Mouse (Mus musculus) cerebellum, adult (tissue): ENCODE measurements around the gene Gm21103.
"Not testable (repeated sequence)": the region's sequence is repeated elsewhere in the genome, so short reads cannot be mapped to it uniquely, and the experiment has no call there.

ENCODE experiments used
- ATAC-seq: cut with Nextera tagmentation; 2 replicates; pipeline ENCODE4 v1.9.2; 2017; ENCODE audit warnings: mild to moderate bottlenecking, moderate library complexity, mixed read lengths; ENCODE audit not compliant: insufficient number of reproducible peaks, low FRiP score, low TSS enrichment

Gene Gm21103

DNA sequence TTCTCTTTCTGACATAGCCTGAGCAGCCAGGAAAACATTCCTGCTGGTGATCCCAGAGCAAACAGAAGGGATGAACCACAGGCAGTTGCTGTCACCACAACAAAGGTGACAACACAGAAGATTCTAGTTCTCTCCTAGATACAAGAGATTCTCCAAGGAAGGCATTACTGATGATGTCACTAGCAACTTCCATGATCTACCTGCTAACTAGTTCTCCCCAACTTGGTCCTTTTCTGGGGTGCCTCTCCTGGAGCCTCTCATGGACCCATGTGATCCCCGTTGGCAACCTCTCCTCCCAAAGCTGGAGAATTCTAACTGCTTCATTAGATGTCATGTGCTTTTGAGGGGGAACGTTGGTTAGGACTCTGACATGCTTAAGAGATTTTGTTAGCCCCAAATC lies at the start of gene Gm21103:
Gene Gm21103, minus strand, starts transcription at position 101 of the 400 bp plus-strand sequence.
- ATAC-seq = not testable (repeated sequence)

DNA sequence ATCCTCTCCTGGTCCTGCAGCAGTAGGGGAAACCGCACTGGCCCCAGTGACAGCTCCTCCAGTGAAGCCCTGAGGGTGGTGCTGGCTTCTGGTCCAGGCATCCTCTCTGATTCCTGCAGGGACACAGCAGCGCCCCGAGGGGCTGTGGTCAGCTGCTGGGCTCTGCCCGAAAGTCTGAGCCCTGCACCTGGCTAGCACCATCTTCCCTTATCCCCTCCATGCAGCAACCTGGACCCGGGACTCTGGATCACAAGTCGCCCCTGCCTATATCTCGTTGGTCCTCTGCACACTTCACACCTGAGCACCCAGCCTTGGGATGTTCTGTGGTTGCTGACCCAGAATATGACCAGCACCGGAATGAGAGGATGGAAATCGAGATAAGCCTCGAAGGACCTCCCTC lies 38.9 kb upstream of the Gm21103 start, which contains the start of gene Gm3618:
Gene Gm3618, minus strand, starts transcription at position 101 of the 400 bp plus-strand sequence.
- not testable (repeated sequence) for ATAC-seq

DNA sequence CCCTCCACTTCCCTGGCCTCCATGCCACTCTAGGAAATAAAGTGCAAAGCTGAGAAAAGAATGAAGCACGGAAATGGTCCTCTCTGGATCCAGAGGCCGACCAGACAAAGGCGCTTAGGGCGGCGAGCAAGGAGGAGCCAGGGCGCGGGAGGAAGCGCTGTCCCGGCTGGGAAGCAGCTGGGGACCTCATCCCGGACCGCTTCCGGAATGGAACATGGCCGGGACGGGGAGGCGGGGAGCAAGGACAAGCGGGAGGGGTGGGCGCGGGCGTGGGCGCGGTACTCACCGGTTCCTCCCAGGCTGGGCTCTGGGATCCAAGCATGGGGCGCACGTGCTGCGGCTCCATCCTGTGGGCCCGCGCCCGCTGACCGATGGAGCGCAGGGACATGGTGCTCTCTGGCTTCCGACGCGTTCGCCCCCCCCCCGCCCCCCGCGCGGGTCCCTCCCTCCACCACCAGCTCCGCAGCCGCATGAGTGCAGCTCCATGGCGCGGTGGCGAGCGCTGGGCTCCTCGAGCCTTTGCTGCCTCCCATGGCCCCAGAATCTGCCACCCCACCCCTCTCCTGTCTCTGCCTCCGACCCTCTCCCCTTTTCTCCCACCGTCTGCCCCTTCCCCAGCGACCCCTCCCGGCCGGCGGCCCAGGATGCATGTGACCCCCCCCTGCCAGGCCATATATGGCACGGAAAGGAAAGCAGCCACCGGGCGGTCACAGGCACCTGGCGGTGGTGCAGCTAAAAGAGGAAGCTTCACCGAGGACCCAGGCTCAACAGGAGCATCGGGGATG lies 17.5 kb downstream of the Gm21103 start, which contains the start of gene Gm3411:
Gene Gm3411, minus strand, starts transcription at position 320 of the 785 bp plus-strand sequence.
- not testable (repeated sequence) for ATAC-seq
